Mouse (Mus musculus): ENCODE data around the gene Pstpip1.

The Pstpip1 gene

GRCm38 (mm10) chr9:56089778-56090520 lies at the start of gene Pstpip1:
Gene Pstpip1, plus strand, starts transcription at chr9:56089962.
- peak; percentile 24 to 28 for DNase-seq (ENCODE audit: low spot score in 2 of 2)

GRCm38 (mm10) chr9:56041372-56042180 lies 48.2 kb upstream of the Pstpip1 start, which contains the start of gene Rcn2:
Gene Rcn2, plus strand, starts transcription at chr9:56041845.
- DNase-seq (ENCODE audit: low spot score in 2 of 2), result peak; percentile 91 to 92

GRCm38 (mm10) chr9:56042181-56042621 lies 47.6 kb upstream of the Pstpip1 start:
- no peak for DNase-seq (ENCODE audit: low spot score in 2 of 2)

GRCm38 (mm10) chr9:56053796-56054195 lies 36.0 kb upstream of the Pstpip1 start:
- DNase-seq (ENCODE audit: low spot score in 2 of 2), result no peak

GRCm38 (mm10) chr9:56056147-56056546 lies 33.6 kb upstream of the Pstpip1 start:
- no peak for DNase-seq (ENCODE audit: low spot score in 2 of 2)

GRCm38 (mm10) chr9:56062336-56062735 lies 27.4 kb upstream of the Pstpip1 start:
- no peak for DNase-seq (ENCODE audit: low spot score in 2 of 2)

GRCm38 (mm10) chr9:56065011-56065410 lies 24.8 kb upstream of the Pstpip1 start:
- no peak for DNase-seq (ENCODE audit: low spot score in 2 of 2)

- no peak for DNase-seq (ENCODE audit: low spot score in 2 of 2)
Measured at GRCm38 (mm10) chr9:56067964-56068363, 21.8 kb upstream of the Pstpip1 start.

- no peak for DNase-seq (ENCODE audit: low spot score in 2 of 2)
Measured at GRCm38 (mm10) chr9:56068630-56069029, 21.1 kb upstream of the Pstpip1 start.

GRCm38 (mm10) chr9:56072861-56073260 lies 16.9 kb upstream of the Pstpip1 start:
- DNase-seq (ENCODE audit: low spot score in 2 of 2), result no peak

- no peak for DNase-seq (ENCODE audit: low spot score in 2 of 2)
Measured at GRCm38 (mm10) chr9:56074863-56075262, 14.9 kb upstream of the Pstpip1 start.

GRCm38 (mm10) chr9:56075264-56075663 lies 14.5 kb upstream of the Pstpip1 start:
- peak in 1 of 2 experiments; percentile 23 for DNase-seq (ENCODE audit: low spot score in 2 of 2)

GRCm38 (mm10) chr9:56075901-56076620 lies 13.7 kb upstream of the Pstpip1 start:
- DNase-seq (ENCODE audit: low spot score in 2 of 2), result no peak

- no peak for DNase-seq (ENCODE audit: low spot score in 2 of 2)
Measured at GRCm38 (mm10) chr9:56079587-56079986, 10.2 kb upstream of the Pstpip1 start.

GRCm38 (mm10) chr9:56086524-56086923 lies 3.2 kb upstream of the Pstpip1 start:
- no peak for DNase-seq (ENCODE audit: low spot score in 2 of 2)

- DNase-seq (ENCODE audit: low spot score in 2 of 2), result no peak
Measured at GRCm38 (mm10) chr9:56090546-56091225, 924 bp downstream of the Pstpip1 start.

GRCm38 (mm10) chr9:56092102-56092501 lies 2.3 kb downstream of the Pstpip1 start:
- DNase-seq (ENCODE audit: low spot score in 2 of 2), result no peak

- no peak for DNase-seq (ENCODE audit: low spot score in 2 of 2)
Measured at GRCm38 (mm10) chr9:56097584-56098298, 8.0 kb downstream of the Pstpip1 start.

- no peak for DNase-seq (ENCODE audit: low spot score in 2 of 2)
Measured at GRCm38 (mm10) chr9:56100041-56100522, 10.3 kb downstream of the Pstpip1 start.

GRCm38 (mm10) chr9:56101022-56101421 lies 11.3 kb downstream of the Pstpip1 start:
- no peak for DNase-seq (ENCODE audit: low spot score in 2 of 2)

GRCm38 (mm10) chr9:56104921-56105320 lies 15.2 kb downstream of the Pstpip1 start:
- DNase-seq (ENCODE audit: low spot score in 2 of 2), result no peak

Measured in frontal cortex, postnatal 25 days (tissue).